Mouse (Mus musculus) olfactory bulb, adult 2 months (tissue): Measurements from ENCODE around the gene Galt. TPM values are rescaled to one million over a fixed set of nuclear protein-coding genes. Genes with fewer than 3 reads are reported as not detected.

ENCODE experiments used
- H3K27ac ChIP-seq: fragments of 200-500 bp; 2 replicates; pipeline ENCODE4 v1.5.1; 2012; ENCODE audit warnings: low read depth, low read length; ENCODE audit not compliant: insufficient read depth
- H3K4me1 ChIP-seq: fragments of 200-500 bp; 2 replicates; pipeline ENCODE4 v1.6.1; 2012; ENCODE audit warnings: low read length; ENCODE audit not compliant: control insufficient read depth, insufficient read depth
- H3K4me3 ChIP-seq: fragments of 200-500 bp; 2 replicates; pipeline ENCODE4 v1.5.1; 2012; ENCODE audit warnings: mild to moderate bottlenecking, low read depth, low read length, moderate library complexity; ENCODE audit not compliant: insufficient read depth
- CTCF ChIP-seq: fragments of 200-500 bp; IDR thresholded peaks from 2 replicates; pipeline ENCODE4 v1.5.1; 2012; ENCODE audit warnings: low read depth, mild to moderate bottlenecking, low read length, moderate library complexity; ENCODE audit not compliant: insufficient read depth
- POLR2A ChIP-seq: fragments of 200-500 bp; IDR thresholded peaks from 2 replicates; pipeline ENCODE4 v1.6.1; 2012; ENCODE audit warnings: mild to moderate bottlenecking, low read depth, low read length, moderate library complexity; ENCODE audit not compliant: insufficient read depth
- WGBS: fragments of 180-500 bp; shearing (Covaris S2); methylation state at CpG from one replicate; pipeline ENCODE4 v1.1.7; 2018; 5-methylcytosine and 5-hydroxymethylcytosine counted together
- polyA plus RNA-seq: library from polyadenylated mRNA; stranded (reverse); fragments of >200 nt; gene quantifications from 2 replicates; pipeline ENCODE4 v1.2.4, GENCODE M21; 2012; ENCODE audit warnings: low replicate concordance; ENCODE audit not compliant: missing spikeins, insufficient read depth, insufficient read length

Galt gene
- not detected in 2 replicates for polyA plus RNA-seq

- Histone ChIP-seq H3K4me3 (peak within 1 kb of the TSS; percentile 72), H3K4me1 (peaks cover 13% of the 10 kb centered on the region), H3K27ac (peak within 1 kb of the TSS; percentile 76)
- TF ChIP-seq POLR2A (0 out of 2 replicates have a peak, but pooled peaks have one; percentile 6), CTCF (no peak)
- WGBS, result 16% methylated on average over 14 of the region's 14 CpGs
Observed at GRCm38 (mm10) chr4:41754797-41755337, at the start of gene Galt. TSS of gene Galt (plus strand) at chr4:41755228.

DNA sequence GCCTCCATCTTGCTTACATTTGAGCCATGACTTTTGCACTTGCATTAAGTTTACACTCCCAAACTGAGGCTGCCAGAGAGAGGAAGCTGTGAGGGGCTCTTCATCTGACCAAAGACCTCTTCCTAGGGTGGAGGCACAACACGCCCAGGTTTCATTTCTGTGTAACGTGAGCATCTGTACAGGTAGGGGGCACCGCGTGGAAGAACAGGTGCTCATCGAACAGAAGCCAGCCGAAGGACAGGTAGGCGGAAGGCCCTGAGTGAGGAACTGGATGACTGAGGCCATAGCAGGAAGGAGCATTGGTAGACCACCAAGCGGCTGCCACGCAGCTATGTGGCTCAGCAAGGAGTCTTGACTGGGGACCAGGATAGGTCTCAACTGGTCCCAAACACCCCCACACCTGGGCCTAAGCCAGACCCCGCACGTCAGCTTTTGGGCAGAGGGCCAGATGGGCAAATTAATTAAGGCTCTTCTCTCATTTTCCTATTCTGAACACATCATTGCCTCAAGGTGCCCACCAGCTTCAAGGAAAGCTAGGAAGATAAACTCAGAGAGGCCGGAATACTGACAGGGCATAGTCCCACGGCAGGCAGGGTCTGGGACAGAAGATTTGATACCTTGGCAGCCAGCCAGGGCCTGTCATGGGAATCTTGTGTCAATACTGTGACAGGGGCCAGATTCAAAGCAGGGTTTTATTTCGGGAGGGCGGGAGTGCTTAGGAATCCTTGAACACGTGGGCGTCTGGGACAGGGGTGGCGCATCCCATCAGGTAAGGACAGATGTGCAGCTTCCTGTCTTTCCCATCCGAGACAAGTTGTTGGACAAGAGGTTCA is 48.9 kb upstream of the Galt start:
- no peak overlapping the region for H3K4me3 ChIP-seq
- H3K27ac ChIP-seq, result no peak overlapping the region
- no peak for TF ChIP-seq CTCF
- no peak for TF ChIP-seq POLR2A
- peaks cover 5% of the 10 kb centered on the region; the same call in 1 of the 2 replicates for H3K4me1 ChIP-seq
- WGBS, result 56% methylated on average over 19 of the region's 19 CpGs

GRCm38 (mm10) chr4:41707011-41707535 is 48.0 kb upstream of the Galt start:
- TF ChIP-seq POLR2A (no peak), CTCF (peak; percentile 27; the same call in 1 of the 2 replicates)
- Histone ChIP-seq H3K4me1 (peaks cover 10% of the 10 kb centered on the region), H3K4me3 (no peak overlapping the region), H3K27ac (no peak overlapping the region)
- WGBS, result 4% methylated on average over 13 of the region's 13 CpGs

GRCm38 (mm10) chr4:41708192-41708745 is 46.8 kb upstream of the Galt start:
- TF ChIP-seq CTCF (no peak), POLR2A (no peak)
- 36% methylated on average over 8 of the region's 8 CpGs for WGBS
- Histone ChIP-seq H3K27ac (no peak overlapping the region), H3K4me1 (peaks cover 16% of the 10 kb centered on the region), H3K4me3 (no peak overlapping the region)

DNA sequence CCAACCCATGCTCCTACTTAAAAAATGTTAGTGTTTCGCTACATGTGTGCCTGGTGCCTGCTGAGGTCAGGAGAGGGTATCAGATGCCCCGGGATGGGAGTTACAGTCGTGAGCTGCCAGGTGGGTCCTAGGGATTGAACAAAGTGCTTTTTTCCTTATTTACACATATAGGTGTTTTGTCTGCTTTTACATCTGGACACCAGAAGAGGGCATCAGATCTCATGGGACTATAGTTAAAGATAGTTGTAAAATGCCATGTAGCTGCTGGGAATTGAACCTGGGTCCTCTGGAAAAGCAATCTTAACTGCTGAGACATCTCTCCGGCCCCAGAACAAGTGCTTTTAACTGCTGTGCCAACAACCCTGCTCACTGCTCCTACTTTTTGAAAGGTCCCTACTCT is 44.8 kb upstream of the Galt start:
- TF ChIP-seq POLR2A, result no peak
- no peak for TF ChIP-seq CTCF
- Histone ChIP-seq H3K4me1 (peaks cover 12% of the 10 kb centered on the region), H3K27ac (no peak overlapping the region), H3K4me3 (no peak overlapping the region)
- WGBS, result 69% methylated on average over 4 of the region's 4 CpGs

GRCm38 (mm10) chr4:41711705-41712375 is 43.2 kb upstream of the Galt start:
- WGBS, result 52% methylated on average over 16 of the region's 16 CpGs
- Histone ChIP-seq H3K4me1 (peaks cover 12% of the 10 kb centered on the region), H3K4me3 (peak overlapping the region; percentile 94), H3K27ac (no peak overlapping the region)
- TF ChIP-seq CTCF, result no peak
- no peak for TF ChIP-seq POLR2A

DNA sequence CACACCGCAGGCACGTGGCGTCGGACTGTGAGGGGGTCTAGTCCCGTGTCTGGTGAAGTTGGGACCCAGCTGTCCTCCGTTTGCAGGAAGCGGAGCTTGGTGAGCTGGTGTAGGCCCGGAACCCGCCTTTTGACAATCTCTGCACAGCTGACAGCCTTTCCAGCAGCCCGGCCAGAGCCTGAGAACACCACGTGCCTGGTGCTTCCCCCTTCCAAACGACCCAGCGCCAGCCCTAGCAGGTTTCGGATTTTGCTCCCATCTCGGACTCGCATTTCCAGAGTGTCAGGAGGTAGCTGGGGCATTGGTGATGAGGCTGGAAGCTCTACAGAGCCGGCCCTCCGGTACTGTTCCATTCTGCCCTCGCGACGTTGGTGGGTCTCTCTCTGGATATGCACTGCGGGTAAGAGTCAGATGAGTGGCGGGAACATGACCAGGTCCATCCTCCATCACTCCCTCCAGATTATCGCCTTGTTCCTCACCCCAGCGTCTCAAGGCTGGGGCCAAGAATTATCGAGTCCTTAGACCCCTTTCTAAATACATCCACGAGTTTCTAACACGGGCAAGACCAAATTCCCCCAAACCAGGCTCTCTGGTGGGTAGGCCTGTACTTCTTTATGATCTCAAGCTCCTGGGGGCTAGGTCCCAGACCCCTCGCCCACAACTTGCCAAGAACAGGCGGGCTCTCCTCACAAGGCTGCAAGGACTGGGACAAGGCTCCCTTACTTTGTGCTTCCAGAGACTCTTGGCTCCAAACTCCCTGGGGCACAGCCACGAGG is 42.4 kb upstream of the Galt start:
- WGBS, result 17% methylated on average over 31 of the region's 31 CpGs
- peaks cover 12% of the 10 kb centered on the region for H3K4me1 ChIP-seq
- TF ChIP-seq CTCF (no peak), POLR2A (no peak)
- H3K4me3 ChIP-seq, result peak overlapping the region; percentile 94
- peak overlapping the region; percentile 68 for H3K27ac ChIP-seq
